Mouse (Mus musculus) heart, postnatal 0 days (tissue): ENCODE results near the gene Gpr37l1. TPM values are rescaled to one million over a fixed set of nuclear protein-coding genes. Genes with fewer than 3 reads are reported as not detected.
A peak's percentile ranks its signal among the peaks of the same experiment; 100 is the strongest.
"Not testable (repeated sequence)": the region's sequence is repeated elsewhere in the genome, so short reads cannot be mapped to it uniquely, and the experiment has no call there.

ENCODE experiments used
- ATAC-seq: fragments of 200-750 bp; cut with Nextera tagmentation; 2 replicates; pipeline ENCODE4 v1.8.0; 2017; ENCODE audit warnings: low read depth, moderate number of reproducible peaks, moderate library complexity; ENCODE audit not compliant: insufficient read depth
- DNase-seq: peaks from one replicate; pipeline ENCODE4 v3.0.0-alpha.2; 2016; ENCODE audit warnings: low spot score
- H3K27ac ChIP-seq: fragments of 300-500 bp; sonication (generic); 2 replicates; pipeline ENCODE4 v1.5.1; 2014; ENCODE audit warnings: low read depth, mild to moderate bottlenecking
- H3K27me3 ChIP-seq: fragments of 300-500 bp; sonication (generic); 2 replicates; pipeline ENCODE4 v1.6.1; 2014; ENCODE audit warnings: low read length, mixed read lengths; ENCODE audit not compliant: control insufficient read depth, insufficient read depth
- H3K36me3 ChIP-seq: fragments of 300-500 bp; sonication (generic); replicated peaks from 2 replicates; pipeline ENCODE4 v1.6.1; 2014; ENCODE audit warnings: low read length, mixed read lengths; ENCODE audit not compliant: control insufficient read depth, insufficient read depth
- H3K4me1 ChIP-seq: fragments of 300-500 bp; sonication (generic); 2 replicates; pipeline ENCODE4 v1.6.1; 2014; ENCODE audit warnings: antibody characterized with exemption; ENCODE audit not compliant: control insufficient read depth, insufficient read depth
- H3K4me2 ChIP-seq: fragments of 300-500 bp; sonication (generic); 2 replicates; pipeline ENCODE4 v1.6.1; 2014; ENCODE audit warnings: low read depth, mild to moderate bottlenecking, low read length, moderate library complexity
- H3K4me3 ChIP-seq: fragments of 300-500 bp; sonication (generic); 2 replicates; pipeline ENCODE4 v1.5.1; 2014; ENCODE audit warnings: low read depth, low read length
- H3K9ac ChIP-seq: fragments of 300-500 bp; sonication (generic); replicated peaks from 2 replicates; pipeline ENCODE4 v1.6.1; 2014; ENCODE audit warnings: low read depth, low read length, mixed read lengths
- H3K9me3 ChIP-seq: fragments of 300-500 bp; sonication (generic); replicated peaks from 2 replicates; pipeline ENCODE4 v1.6.1; 2016; ENCODE audit warnings: low read length; ENCODE audit not compliant: control insufficient read depth
- CTCF ChIP-seq: IDR thresholded peaks from 2 replicates; pipeline ENCODE4 v1.5.1; 2016; ENCODE audit warnings: antibody characterized with exemption, control low read depth, low read depth
- EP300 ChIP-seq: IDR thresholded peaks from 2 replicates; pipeline ENCODE4 v1.6.1; 2016; ENCODE audit warnings: antibody characterized with exemption, low read depth
- WGBS: fragments of 180-500 bp; shearing (Covaris S2); extraction: QIAGEN DNeasy Blood & Tissue Kit; methylation state at CpG from one replicate; pipeline ENCODE4 v1.1.7; 2014; 5-methylcytosine and 5-hydroxymethylcytosine counted together
- polyA plus RNA-seq: library from polyadenylated mRNA; unstranded; fragments of >200 nt; fragmentation: Nextera tagmentation; extraction: Ambion mirVana; gene quantifications from 2 replicates; pipeline ENCODE4 v1.2.1, GENCODE M21; 2015
- total RNA-seq: library from RNA; depleted of rRNA; stranded (reverse); fragments of >200 nt; gene quantifications from 2 replicates; pipeline ENCODE4 v1.2.3, GENCODE M21; 2014; ENCODE audit warnings: low replicate concordance

The Gpr37l1 gene
- total and polyA plus RNA-seq, 2 experiments from 2014 or later, result not detected

DNA sequence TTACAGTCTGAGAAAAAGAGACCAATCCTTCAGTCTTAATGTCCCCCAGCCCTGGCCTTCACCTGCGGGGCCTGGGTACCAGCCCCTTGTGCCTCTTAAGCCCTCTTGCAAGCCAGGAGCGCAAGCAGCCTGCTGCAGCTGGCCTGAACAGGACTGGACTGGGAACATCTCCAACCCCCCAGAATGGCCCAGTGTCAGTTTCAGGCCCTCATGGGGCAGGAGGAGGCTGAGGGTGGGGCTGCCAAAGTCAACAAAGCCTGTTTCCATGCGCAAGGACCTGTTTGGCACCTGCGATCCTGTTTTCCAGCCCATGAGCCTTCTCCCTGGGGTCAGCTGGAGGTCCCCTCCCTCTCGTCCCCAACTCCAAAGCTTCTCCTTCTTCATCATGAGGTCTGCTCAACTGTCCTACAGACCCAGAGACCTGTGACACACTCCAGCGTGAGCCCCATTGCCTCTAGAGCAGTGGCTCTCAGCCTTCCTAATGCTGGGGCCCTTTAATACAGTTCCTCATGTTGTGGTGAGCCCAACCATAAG lies 28.5 kb upstream of the Gpr37l1 start:
- TF ChIP-seq EP300 (no peak), CTCF (no peak)
- no peaks in the 10 kb centered on the region for H3K36me3 ChIP-seq
- H3K4me3 ChIP-seq, result no peak overlapping the region
- H3K9ac ChIP-seq, result no peak overlapping the region
- 75% methylated on average over 6 of the region's 6 CpGs for WGBS
- no peak for DNase-seq
- no peaks in the 10 kb centered on the region for H3K4me1 ChIP-seq
- 0 out of 2 replicates have a peak, but pooled peaks have one; percentile 33 for ATAC-seq
- H3K9me3 ChIP-seq, result no peaks in the 10 kb centered on the region
- no peak overlapping the region for H3K4me2 ChIP-seq
- no peak overlapping the region for H3K27ac ChIP-seq
- peaks cover 11% of the 10 kb centered on the region; the same call in 1 of the 2 replicates for H3K27me3 ChIP-seq

DNA sequence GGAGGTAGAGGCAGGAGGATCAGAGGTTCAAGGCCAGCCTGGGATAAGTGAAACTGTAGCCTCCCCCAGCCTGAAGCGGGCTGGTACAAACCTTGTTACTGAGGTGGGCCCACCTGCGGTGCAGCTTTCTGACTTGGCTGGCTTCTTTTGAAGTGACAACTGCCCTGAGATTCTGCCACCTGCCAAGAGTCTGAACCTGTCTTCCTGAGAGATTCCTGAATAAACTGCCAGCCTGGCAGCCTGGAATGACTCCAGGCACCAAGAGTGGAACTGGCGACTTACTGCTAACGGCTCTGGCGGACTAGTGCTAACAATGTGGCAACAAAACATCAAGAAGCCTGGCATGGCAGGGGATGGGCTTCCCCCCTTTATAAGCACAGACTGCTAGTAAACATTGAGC lies 26.9 kb upstream of the Gpr37l1 start:
- not testable (repeated sequence) for ATAC-seq, DNase-seq, H3K4me2 ChIP-seq, H3K4me1 ChIP-seq, H3K36me3 ChIP-seq, H3K27ac ChIP-seq, H3K27me3 ChIP-seq, H3K4me3 ChIP-seq, H3K9ac ChIP-seq, H3K9me3 ChIP-seq
- 77% methylated on average over 5 of the region's 5 CpGs for WGBS

DNA sequence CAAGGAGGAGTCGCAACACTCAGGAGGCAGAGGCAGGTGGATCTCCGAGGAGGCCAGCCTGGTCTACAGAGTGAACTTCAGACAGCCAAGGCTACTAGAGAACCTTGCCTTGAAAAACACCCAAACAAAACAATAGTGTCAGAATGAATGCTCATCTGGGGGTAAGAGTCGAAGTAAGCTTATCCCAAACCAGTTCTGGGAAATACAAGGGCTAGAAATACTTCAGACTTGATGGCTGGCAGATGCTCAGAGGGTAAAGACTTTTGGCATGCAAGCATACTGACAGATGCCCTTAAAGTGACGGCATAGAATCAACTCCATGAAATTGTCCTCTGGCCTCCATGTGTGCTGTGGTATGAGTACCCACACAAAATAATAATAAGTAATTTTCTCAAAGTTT lies 21.7 kb upstream of the Gpr37l1 start:
- H3K9ac ChIP-seq, result no peak overlapping the region
- H3K4me1 ChIP-seq, result no peaks in the 10 kb centered on the region
- TF ChIP-seq EP300 (no peak), CTCF (no peak)
- peaks cover 23% of the 10 kb centered on the region for H3K27me3 ChIP-seq
- 81% methylated on average over 4 of the region's 4 CpGs for WGBS
- H3K4me2 ChIP-seq, result no peak overlapping the region
- ATAC-seq, result no peak
- H3K4me3 ChIP-seq, result no peak overlapping the region
- no peak overlapping the region for H3K27ac ChIP-seq
- no peak for DNase-seq
- no peaks in the 10 kb centered on the region for H3K36me3 ChIP-seq
- no peaks in the 10 kb centered on the region for H3K9me3 ChIP-seq

DNA sequence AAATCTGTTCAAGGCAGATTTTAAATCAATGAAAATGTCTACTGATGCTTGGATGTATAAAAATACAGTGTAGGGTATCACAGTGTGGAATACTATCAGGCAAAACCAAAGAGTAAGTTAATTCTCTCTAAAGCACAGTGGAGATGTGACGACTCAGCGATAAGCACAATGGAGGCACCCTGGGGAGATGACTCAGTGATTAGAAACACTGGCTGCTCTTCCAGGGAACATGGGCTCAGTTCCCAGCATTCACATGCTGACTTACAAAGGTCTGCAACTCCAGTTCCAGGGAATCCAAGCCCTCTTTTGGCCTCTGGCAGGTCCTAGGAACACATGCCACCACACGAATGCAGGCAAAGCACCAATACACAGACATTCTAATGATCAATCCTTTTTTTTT lies 20.7 kb upstream of the Gpr37l1 start:
- H3K9me3 ChIP-seq, result no peaks in the 10 kb centered on the region
- 17% methylated on average over 3 of the region's 3 CpGs for WGBS
- H3K4me2 ChIP-seq, result no peak overlapping the region
- H3K9ac ChIP-seq, result no peak overlapping the region
- H3K4me1 ChIP-seq, result peaks cover 2% of the 10 kb centered on the region
- H3K27me3 ChIP-seq, result peaks cover 26% of the 10 kb centered on the region
- DNase-seq (no peak), ATAC-seq (peak; percentile 51; the same call in 1 of the 2 replicates)
- H3K36me3 ChIP-seq, result no peaks in the 10 kb centered on the region
- no peak overlapping the region for H3K27ac ChIP-seq
- no peak overlapping the region for H3K4me3 ChIP-seq
- TF ChIP-seq EP300 (no peak), CTCF (no peak)

DNA sequence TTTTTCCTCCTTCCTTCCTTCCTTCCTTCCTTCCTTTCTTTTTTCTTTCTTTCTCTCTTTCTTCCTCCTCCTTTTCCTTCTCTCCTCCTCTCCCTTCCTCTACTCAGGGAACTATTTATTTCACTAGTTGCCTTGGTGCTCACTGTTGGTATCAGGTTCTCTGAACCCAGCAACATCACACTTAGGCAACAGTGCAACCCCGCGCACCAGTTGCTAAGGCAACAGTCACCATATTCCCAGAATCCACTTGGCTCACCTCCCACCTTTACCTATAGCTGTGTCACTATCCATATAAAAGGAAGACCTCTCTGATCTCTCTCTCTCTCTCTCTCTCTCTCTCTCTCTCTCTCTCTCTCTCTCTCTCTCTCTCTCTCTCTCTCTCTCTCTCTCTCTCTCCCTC lies 19.5 kb upstream of the Gpr37l1 start:
- H3K4me2 ChIP-seq, H3K36me3 ChIP-seq, H3K9me3 ChIP-seq, H3K27ac ChIP-seq, H3K4me3 ChIP-seq, ATAC-seq, DNase-seq, H3K4me1 ChIP-seq, H3K9ac ChIP-seq: not testable (repeated sequence)
- peaks cover 33% of the 10 kb centered on the region for H3K27me3 ChIP-seq
- 60% methylated on average over 2 of the region's 2 CpGs for WGBS

DNA sequence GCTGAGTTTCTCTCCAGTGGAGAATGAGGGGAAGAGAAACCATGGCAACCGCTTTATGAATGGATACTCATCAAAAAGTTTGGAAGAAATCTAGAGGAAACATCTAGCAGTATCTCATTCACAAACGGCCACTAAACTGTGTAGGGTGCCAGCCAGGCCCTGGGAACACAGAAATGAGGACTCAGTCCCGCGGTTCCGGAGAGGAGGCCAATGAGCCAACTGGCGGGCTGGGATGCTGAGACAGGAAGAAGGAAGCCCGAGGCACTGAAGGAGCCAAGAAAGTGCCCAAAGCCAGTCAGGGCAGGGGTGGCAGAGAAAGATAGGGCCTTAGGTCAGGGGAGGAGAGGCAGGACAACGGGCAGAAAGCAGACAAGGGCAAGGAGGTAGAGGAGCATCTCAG lies 18.9 kb upstream of the Gpr37l1 start:
- Histone ChIP-seq H3K36me3 (no peaks in the 10 kb centered on the region), H3K4me3 (no peak overlapping the region), H3K4me1 (peaks cover 8% of the 10 kb centered on the region), H3K27ac (no peak overlapping the region), H3K4me2 (no peak overlapping the region), H3K9me3 (no peaks in the 10 kb centered on the region), H3K27me3 (peaks cover 33% of the 10 kb centered on the region), H3K9ac (no peak overlapping the region)
- DNase-seq (no peak), ATAC-seq (no peak)
- TF ChIP-seq CTCF (no peak), EP300 (no peak)
- WGBS, result 44% methylated on average over 8 of the region's 8 CpGs
